Mouse (Mus musculus) kidney, adult 2 months (tissue): Measurements from ENCODE around the gene Zfp169. TPM values are rescaled to one million over a fixed set of nuclear protein-coding genes. Genes with fewer than 3 reads are reported as not detected.

Source experiments
- DNase-seq: peaks from one replicate; pipeline ENCODE4 v3.0.0; 2021
- H3K27ac ChIP-seq: fragments of 200-500 bp; 2 replicates; pipeline ENCODE4 v1.5.1; 2012; ENCODE audit warnings: low read depth, low read length, control low read depth, inconsistent platforms; ENCODE audit not compliant: insufficient read depth
- H3K27me3 ChIP-seq: fragments of 200-500 bp; replicated peaks from 2 replicates; pipeline ENCODE4 v1.6.1; 2012; ENCODE audit warnings: mild to moderate bottlenecking, moderate library complexity, low read length, inconsistent platforms; ENCODE audit not compliant: control insufficient read depth, insufficient read depth
- H3K36me3 ChIP-seq: fragments of 200-500 bp; 2 replicates; pipeline ENCODE4 v1.6.1; 2012; ENCODE audit warnings: mild to moderate bottlenecking, moderate library complexity, low read length, inconsistent platforms; ENCODE audit not compliant: control insufficient read depth, insufficient read depth
- H3K4me1 ChIP-seq: fragments of 200-500 bp; 2 replicates; pipeline ENCODE4 v1.6.1; 2011; ENCODE audit warnings: low read length; ENCODE audit not compliant: control insufficient read depth, insufficient read depth
- H3K4me3 ChIP-seq: fragments of 200-500 bp; 2 replicates; pipeline ENCODE4 v1.5.1; 2011; ENCODE audit warnings: mild to moderate bottlenecking, low read depth, low read length, control low read depth; ENCODE audit not compliant: insufficient read depth
- CTCF ChIP-seq: fragments of 200-500 bp; conservative IDR thresholded peaks from 2 replicates; pipeline ENCODE4 v1.5.1; 2011; ENCODE audit warnings: low read depth, mild to moderate bottlenecking, control low read depth, low read length, moderate library complexity, mixed read lengths; ENCODE audit not compliant: insufficient read depth, insufficient read length
- POLR2A ChIP-seq: fragments of 200-500 bp; IDR thresholded peaks from one replicate; pipeline ENCODE4 v1.6.1; 2011; ENCODE audit warnings: low read depth, low read length, control low read depth
- WGBS: fragments of 180-500 bp; shearing (Covaris S2); methylation state at CpG from one replicate; pipeline ENCODE4 v1.1.7; 2018; 5-methylcytosine and 5-hydroxymethylcytosine counted together
- polyA plus RNA-seq: library from polyadenylated mRNA; depleted of rRNA; stranded (reverse); fragments of >200 nt; gene quantifications from 2 replicates; pipeline ENCODE4 v1.2.3, GENCODE M21; 2012

The Zfp169 gene
- polyA plus RNA-seq, 1 experiment = 5.9 TPM

DNA sequence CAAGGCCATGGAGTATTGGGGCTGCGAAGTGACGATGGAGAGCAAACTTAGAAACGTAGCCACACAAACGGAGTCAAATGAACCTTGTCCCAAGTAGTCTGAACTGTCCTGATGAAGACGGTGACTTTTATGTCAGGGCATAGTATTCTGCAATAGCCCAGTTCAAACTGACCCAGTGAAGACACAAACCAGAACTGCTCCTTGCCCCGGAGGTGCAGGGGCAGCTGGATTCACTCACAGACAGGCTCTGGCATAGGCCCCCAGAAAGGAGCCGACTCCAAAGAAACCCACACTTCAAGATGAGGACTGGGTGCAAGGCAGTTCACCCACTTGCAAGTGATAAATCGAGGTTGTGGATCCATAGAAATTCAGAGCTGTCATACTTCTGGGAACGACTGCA, 4.6 kb downstream of the Zfp169 start:
- Histone ChIP-seq H3K27ac (no peak overlapping the region), H3K27me3 (no peaks in the 10 kb centered on the region), H3K36me3 (peaks cover 2% of the 10 kb centered on the region; the same call in 1 of the 2 replicates), H3K4me1 (0 out of 2 replicates have a peak, but pooled peaks cover 4% of the 10 kb centered on the region), H3K4me3 (no peak overlapping the region)
- TF ChIP-seq POLR2A (no peak), CTCF (no peak)
- 75% methylated on average over 9 of the region's 9 CpGs for WGBS
- DNase-seq = no peak

DNA sequence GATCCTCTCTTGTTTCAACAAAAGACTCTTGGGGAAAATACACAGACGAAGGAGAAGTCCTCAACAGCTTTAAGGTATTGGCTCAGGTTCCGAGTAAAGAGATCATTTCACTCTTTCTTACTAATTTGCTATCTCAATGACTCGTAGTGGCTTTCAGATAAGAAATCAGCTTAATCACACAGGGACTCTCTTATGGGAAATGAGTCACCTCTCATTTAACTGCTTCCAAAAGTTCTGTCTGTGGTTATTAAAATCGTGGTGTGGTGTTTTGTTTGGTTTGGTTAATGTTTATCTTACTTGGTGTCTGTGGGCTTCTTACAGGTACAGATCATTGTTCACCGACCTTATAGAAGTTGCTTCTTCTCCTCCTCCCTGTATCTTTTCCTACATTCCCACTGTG, 10.8 kb downstream of the Zfp169 start:
- TF ChIP-seq POLR2A (no peak), CTCF (no peak)
- Histone ChIP-seq H3K27ac (no peak overlapping the region), H3K4me1 (no peaks in the 10 kb centered on the region), H3K36me3 (peaks cover 4% of the 10 kb centered on the region; the same call in 1 of the 2 replicates), H3K4me3 (no peak overlapping the region), H3K27me3 (no peaks in the 10 kb centered on the region)
- no peak for DNase-seq
- 80% methylated on average over 5 of the region's 5 CpGs for WGBS

DNA sequence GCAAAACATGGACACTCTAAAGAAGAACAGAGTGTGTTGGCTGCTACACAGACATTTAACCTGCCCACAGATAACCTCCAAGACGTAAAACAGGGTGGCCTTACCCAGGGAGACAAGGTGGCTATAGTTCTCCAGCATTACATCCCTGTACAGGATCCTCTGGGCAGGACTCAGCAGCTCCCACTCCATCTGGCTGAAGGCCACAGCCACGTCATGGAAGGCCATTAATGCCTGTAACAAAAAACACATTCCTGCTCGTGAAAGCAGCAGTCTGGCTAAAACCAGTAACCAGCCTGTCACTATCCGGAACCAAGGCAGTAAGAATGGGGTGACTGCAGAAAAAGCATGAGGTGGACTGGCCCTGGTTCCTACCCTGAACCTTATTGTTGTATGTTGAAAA, 14.6 kb downstream of the Zfp169 start:
- Histone ChIP-seq H3K27ac (0 out of 2 replicates have a peak overlapping the region, but pooled peaks have one; percentile 9), H3K4me1 (no peaks in the 10 kb centered on the region), H3K4me3 (no peak overlapping the region), H3K36me3 (peaks cover 5% of the 10 kb centered on the region; the same call in 1 of the 2 replicates), H3K27me3 (no peaks in the 10 kb centered on the region)
- DNase-seq = peak; percentile 85
- TF ChIP-seq POLR2A (no peak), CTCF (no peak)
- 51% methylated on average over 4 of the region's 4 CpGs for WGBS

DNA sequence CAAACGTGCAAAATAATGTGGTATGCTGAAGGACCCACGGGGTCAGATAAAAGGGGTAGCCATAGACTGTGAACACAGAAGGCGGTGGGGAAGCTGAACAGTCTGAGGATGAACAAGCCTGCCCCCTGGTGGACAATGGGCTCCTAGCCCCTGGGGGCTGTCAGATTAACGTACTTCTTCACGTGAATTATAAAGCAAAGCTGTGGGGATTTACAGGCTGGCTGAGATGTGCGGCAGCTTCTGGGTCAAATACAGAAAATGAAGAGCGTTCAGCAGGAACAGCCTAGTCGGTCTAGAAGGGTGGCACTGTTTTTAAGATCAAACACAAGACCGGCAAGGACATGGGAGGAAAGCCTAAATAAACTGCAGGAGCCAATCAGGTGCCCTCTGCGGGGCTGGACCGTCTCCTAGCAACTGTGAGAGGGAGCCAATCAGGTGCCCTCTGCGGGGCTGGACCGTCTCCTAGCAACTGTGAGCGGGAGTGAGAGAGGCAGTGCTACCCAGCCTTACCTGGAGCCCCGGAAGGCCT, 15.5 kb downstream of the Zfp169 start:
- Histone ChIP-seq H3K27me3 (no peaks in the 10 kb centered on the region), H3K27ac (no peak overlapping the region), H3K36me3 (peaks cover 2% of the 10 kb centered on the region; the same call in 1 of the 2 replicates), H3K4me3 (no peak overlapping the region), H3K4me1 (no peaks in the 10 kb centered on the region)
- WGBS = 45% methylated on average over 15 of the region's 15 CpGs
- peak; percentile 54 for DNase-seq
- no peak for TF ChIP-seq POLR2A
- peak; percentile 64 for TF ChIP-seq CTCF

DNA sequence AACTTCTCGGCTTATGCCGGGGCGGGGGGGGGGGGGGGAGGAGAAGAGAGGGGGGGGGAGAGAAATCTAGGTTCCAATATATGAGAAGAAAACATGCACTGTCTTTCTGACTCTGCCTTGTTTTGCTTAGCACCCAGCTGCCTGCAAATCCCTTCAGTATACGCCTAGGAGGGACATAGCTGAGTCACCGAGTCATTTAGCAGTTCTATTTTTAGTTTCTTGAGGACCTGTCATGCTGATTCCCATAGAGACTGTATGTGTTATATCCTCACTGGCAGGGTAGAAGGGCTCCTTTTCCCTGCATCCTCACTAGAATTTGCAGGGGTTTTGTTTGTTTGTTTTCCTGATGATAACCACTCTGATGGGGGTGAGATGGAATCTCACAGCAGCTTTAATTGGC, 20.1 kb downstream of the Zfp169 start:
- H3K27me3 ChIP-seq = no peaks in the 10 kb centered on the region
- no peak overlapping the region for H3K4me3 ChIP-seq
- H3K36me3 ChIP-seq = peaks cover 5% of the 10 kb centered on the region; the same call in 1 of the 2 replicates
- H3K4me1 ChIP-seq = no peaks in the 10 kb centered on the region
- DNase-seq = no peak
- 74% methylated on average over 5 of the region's 5 CpGs for WGBS
- TF ChIP-seq POLR2A = no peak
- TF ChIP-seq CTCF = no peak
- H3K27ac ChIP-seq = no peak overlapping the region

DNA sequence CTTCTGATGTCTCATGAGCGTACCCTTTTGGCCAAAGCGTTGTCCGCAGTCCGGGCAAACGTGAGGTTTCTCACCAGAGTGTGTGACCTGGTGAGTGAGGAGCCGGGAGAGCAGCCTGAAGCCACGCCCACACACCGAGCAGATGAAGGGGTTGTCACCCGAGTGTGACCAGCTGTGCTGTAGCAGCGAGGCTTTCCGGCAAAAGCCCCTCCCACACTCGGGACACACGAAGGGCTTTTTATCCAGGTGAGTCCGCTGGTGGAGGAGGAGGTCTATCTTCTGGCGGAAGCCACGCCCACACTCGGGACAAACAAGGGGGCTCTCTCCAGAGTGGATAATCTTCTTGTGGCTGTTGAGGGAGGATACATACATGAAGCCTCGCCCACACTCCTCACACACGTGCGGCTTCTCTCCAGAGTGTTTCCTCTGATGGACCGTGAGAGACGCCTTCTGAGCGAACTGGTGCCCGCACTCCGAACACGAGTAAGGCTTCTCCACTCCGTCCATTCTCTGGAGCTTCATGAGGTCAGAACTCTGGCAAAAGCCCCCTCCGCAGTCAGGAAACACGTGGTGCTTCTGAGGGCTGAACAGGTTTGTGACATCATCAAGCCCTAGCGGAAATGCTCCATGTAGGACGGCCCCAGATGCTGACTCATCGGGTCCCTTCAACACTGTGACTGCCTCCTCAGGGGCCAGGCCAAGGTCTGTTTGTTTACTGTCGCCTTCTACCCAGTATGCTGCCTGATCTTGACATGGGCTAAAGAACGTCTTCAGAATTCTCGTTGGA, 22.7 kb downstream of the Zfp169 start:
- Histone ChIP-seq H3K4me3 (no peak overlapping the region), H3K36me3 (peaks cover 3% of the 10 kb centered on the region; the same call in 1 of the 2 replicates), H3K4me1 (no peaks in the 10 kb centered on the region), H3K27me3 (no peaks in the 10 kb centered on the region), H3K27ac (no peak overlapping the region)
- no peak for TF ChIP-seq POLR2A
- no peak for TF ChIP-seq CTCF
- DNase-seq = no peak
- WGBS = 85% methylated on average over 35 of the region's 35 CpGs

DNA sequence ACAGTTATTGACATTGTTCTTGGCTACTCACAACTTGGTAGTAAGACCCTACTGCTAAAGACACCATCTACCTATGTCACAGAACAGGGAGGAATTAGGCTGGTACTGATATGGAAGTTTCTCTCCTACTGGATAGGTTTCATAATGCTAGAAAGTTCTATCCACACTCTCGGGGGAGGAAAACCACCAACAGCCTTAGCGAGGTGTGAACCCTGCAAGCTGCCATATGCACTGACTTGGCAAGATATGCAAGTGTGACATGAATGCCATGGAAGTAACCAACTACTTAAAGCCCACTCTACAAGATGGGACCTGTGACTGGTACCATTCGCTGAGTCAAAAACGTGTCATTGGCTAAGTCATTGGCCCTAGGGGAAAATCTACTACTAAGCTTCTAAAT, 29.6 kb downstream of the Zfp169 start:
- Histone ChIP-seq H3K27ac (no peak overlapping the region), H3K36me3 (no peaks in the 10 kb centered on the region; the same call in none of the 2 replicates), H3K4me3 (no peak overlapping the region), H3K4me1 (no peaks in the 10 kb centered on the region), H3K27me3 (no peaks in the 10 kb centered on the region)
- no peak for TF ChIP-seq POLR2A
- TF ChIP-seq CTCF = no peak
- no peak for DNase-seq
- 95% methylated on average over 4 of the region's 4 CpGs for WGBS

DNA sequence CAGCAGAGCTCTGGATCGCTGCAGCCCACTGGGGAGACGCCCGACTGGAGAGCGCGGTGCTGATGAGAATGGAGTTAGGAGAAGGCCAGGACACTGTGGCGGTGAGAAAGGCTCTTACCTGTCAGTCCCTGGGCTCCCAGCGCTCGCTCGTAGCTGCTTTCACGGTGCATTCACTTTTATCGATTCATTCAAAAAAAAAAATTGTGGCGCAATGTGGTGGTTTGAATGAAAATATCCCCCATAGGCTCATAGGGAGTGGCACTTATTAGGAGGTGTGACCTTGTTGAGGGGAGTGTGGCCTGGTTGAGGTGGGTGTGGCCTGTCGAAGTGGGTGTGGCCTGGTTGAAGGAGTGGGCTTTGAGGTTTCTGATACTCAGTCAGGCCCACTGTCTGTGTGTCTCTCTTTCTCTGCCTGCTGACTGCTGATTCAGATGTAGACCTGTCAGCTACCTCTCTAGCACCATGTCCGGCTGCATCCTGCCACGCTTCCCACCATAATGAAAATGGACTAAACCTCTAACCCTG, 44.5 kb downstream of the Zfp169 start:
- H3K27ac ChIP-seq = no peak overlapping the region
- WGBS = 68% methylated on average over 15 of the region's 15 CpGs
- H3K36me3 ChIP-seq = no peaks in the 10 kb centered on the region
- no peak for TF ChIP-seq CTCF
- no peak for TF ChIP-seq POLR2A
- H3K27me3 ChIP-seq = no peaks in the 10 kb centered on the region
- no peaks in the 10 kb centered on the region for H3K4me1 ChIP-seq
- H3K4me3 ChIP-seq = no peak overlapping the region
- no peak for DNase-seq
